Mouse (Mus musculus) telencephalon, adult 2 months (tissue): Measurements from ENCODE around the gene Ptk6.

Experiments used
- DNase-seq: peaks from one replicate; pipeline ENCODE4 v3.0.0-alpha.2; 2011; ENCODE audit warnings: low read depth, low spot score

Gene Ptk6

DNA sequence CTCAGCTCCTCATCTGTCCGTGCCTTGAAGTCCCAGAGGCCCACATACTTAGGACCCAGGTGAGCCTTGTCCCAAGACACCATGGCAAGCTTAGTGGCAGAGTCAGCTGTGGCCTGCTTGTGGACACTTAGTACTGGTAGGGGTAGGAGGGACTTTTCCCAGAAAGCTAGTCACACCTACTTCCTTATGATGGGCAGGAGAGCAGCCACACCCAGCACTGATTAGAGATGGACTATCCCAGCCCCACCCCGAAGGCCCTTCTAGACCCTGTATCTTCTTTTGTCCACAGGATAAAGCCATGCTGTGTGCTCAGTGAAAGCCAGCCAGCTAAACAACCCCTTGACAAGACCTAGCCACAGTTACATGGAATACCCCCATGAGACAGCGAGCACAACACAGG is at the start of gene Ptk6:
Gene Ptk6 (minus strand): TSS at position 368 of the 400 bp plus-strand sequence.
- no peak for DNase-seq

- DNase-seq, result no peak
These were observed 49.3 kb upstream of the Ptk6 start for GRCm38 (mm10) chr2:181251841-181252240.

DNA sequence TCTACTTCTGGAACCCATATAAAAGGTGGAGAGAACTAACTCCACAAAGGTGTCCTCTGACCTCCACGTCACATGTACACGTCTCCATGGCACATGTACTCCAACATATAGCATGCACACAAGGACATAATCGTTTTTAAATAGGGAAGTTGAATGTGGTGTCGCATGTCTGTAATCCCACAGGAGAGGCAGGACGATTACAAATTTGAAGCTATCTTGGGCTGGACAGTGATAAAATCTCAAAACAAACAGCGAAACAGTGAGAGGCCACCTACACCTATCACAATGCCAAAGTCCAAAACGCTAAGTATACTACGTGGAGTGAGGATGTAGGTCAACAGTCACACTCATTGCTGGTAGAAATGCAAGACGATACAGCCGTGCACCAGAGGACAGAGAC is 46.6 kb upstream of the Ptk6 start:
- no peak for DNase-seq

GRCm38 (mm10) chr2:181245031-181245430 is 42.4 kb upstream of the Ptk6 start:
- no peak for DNase-seq

DNA sequence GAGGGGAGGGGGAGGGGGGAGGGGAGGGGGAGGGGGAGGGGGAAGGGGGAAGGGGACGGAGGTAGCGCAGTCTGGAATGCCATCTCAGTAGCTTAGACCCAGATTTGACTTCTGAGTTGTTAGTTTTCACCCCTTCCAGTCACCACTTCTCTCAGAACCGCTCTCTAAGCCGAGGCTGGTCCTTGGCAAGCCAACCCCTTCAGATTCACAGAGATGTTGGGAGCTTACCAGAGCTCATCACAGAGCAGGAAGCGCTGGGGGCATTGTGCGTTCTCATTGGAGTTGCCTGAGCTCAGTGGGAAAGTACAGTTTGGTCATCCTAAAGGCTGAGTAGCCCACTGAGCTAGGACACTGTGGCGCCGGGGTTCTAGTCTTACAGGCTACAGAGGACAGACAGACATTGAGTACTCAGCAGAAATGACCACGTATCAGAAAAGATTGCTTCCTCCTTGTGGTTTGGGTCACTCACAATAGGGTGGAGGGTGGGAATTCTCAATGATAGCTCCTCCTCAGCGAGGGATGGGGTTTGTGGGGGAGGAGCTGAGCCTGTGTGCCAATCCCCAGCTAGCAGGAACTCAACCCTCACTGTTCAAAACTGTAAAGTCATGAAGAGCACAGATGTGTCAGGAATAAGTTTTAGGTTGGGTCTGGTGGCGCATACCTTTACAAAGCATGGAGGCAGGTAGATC is 41.3 kb upstream of the Ptk6 start:
- DNase-seq, result no peak

- no peak for DNase-seq
These were observed 39.7 kb upstream of the Ptk6 start for GRCm38 (mm10) chr2:181242314-181242665.

DNA sequence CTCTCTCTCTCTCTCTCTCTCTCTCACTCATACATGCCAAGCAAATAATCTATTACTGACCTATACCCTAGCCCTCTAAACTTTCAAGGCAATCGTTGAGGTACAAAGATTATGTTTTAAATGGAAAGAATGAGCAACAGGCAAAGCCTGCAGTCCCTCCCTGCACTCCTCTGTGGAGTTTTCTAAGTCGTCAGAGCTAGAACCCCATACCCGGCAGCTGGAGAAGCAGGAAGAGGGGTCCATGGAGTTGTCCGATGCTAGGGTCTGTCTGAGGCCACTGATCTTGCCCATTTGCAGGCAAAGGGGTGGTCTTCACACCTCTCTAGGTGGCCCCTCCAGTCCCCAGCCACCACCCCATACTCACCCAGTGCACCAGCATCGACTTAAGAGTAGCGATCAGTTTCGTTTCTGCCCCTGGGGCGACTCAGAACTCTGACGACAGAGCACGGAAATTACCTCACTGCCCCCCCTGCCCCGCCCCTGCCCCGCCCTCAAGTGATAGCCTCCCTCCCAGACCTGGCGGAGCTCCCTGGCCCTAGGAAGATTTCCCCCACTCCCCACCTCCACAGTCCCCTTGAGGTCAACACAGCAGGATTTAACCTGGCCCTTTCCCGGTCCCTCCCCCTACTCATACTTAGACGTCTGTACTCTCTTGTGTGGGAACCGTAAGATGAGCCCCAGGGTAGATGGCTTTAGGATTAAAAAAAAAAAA is 39.2 kb upstream of the Ptk6 start, which contains the start of gene Helz2:
Gene Helz2 (minus strand): TSS at position 426 of the 712 bp plus-strand sequence.
- no peak for DNase-seq

DNA sequence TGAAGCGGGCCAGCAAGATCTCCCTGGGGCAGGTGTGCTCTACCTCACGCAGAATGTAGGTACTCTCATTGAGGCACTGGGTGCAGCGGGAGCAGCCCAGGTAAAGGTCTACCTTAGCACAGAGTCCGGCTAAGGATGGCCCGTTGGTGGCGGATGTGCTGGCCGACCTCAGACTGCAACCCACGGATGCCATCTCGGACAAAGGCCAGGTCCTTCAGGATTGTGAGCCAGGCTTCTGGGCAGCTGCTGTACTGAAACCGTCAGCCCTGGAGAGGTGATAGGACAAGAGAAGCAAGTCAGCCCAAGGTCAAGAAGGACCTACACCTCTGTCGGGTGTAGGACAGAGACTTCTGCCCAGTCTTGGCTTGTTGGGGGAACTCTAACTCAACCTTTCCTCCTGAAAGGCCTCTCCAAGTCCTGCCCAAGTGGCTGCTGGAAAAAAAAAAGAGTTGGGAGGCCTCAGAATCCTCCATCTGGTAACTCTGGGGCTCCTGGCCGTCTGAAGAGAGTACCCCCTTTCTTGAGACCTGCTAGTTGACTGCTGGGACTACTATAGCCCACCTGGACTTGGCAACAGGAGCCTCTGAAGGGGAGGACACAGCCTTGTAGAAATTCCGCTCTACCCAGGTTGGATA is 38.3 kb upstream of the Ptk6 start:
- DNase-seq, result no peak

GRCm38 (mm10) chr2:181239261-181239660 is 36.7 kb upstream of the Ptk6 start:
- no peak for DNase-seq

DNA sequence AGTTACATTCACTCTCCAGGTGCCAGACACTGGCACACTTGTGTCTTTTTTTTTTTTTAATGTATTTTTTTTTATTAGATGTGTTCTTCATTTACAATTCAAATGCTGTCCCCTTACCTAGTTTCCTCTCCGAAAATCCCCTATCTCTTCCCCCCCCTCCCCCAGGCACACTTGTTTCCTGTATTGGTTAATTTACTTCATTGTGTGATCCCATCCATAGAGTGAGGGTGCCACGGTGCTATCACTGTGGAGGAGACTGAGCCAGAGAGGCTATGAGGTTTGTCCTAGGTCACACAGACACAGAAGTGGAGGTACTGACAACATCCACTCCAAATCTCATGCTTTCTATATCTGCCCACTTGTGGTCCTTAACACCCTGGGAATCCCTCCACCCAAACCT is 36.3 kb upstream of the Ptk6 start:
- no peak for DNase-seq

DNA sequence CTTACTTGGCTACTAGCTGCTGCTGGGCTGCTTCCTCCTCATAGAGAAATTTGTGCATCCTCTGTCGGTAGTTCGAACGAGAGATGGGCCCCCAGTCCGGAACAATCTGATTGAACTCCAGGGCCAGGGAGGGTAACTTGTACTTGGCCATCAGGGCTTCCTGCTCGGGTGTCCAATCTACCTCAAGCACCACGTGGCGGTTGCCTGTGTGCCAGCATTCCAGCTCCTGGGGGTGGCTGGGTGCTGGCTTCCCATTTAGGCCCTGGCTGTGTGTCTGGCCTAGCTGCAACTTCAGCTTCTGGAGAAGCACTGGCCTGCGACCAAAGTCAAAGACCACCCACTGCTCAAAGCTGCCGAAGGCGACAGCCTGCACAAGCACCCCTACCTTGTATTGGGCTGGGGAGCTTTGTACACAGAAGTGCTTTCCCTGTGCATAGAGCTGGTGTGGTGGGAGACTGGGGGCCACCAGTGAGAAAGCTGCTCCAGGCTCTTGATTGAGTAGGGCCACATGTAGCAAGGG is 35.6 kb upstream of the Ptk6 start:
- no peak for DNase-seq

DNA sequence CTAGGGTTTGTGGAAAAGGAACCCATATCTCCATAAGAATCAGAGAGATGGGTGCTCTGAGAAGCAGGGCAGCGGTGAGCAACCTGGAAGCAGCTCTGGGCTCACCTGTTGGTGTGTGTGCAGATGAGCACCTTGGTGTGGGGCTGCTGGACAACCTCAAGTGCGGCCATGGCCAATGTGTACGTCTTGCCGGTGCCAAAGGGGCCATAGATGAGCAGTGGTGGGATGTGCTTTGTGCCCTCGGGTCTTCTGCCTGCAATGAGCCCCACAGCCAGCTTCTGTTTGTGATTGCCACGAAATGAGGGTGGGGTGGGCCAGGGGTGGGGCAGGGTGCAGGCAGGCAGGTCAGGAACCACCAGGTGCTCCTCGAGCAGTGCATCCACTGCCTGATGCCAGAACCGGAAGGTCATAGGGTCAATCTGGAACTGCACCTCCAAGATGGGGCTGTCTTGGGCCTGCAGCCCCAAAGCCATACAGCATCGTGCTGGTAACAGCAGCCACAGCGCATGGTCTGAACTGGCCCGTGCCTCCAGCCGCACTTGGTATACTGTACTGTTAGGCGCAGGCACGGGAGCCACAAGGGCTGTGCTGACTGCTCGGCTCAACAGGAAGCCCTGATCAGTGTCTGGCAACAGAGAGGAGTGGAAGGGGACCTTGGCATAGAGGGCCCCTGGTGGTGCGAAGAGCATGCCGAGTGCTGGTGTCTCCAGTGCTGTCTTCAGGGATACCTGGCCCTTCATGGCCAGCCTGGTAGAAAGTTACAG is 34.8 kb upstream of the Ptk6 start:
- no peak for DNase-seq

DNA sequence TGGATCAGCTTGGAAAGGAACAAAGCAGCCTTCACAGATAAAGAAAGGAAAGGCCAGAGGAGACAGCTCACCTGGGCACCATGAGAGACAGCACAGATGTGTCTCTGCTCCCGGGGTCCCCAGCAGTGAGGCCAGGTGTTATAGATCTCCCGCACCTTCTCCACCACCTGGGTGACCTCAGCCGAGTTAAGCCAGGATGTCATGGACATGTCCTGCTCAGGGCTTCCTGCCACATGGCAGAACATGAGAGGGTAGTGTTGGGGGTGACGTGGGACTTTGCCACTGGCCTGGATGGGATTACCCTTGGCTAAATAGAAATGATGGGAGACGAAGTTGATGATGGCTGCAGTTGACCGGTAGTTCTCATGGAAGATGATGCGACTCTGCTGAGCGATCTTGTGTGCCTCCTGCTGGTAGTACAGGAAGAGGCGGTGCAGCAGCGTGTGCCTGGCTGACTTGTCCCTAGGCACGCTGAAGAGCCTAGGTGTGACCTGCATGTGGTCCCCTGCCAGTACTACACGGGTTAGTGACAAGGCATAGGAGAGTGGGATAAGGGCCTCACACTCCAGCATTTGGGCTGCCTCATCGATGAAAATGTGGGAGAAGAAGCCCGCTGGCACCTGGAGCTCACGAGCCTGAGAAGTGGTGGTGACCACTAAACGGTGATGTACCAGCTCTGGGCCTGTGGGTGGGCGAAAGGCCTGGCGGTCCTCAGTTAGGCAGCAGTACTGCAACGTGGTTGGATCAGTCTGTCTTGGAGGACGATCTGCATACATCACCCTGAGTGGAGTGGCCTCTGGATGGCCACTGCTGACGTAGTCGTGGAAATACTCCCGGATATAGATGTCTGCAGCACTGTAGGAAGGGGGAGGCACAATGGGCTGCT is 33.3 kb upstream of the Ptk6 start:
- no peak for DNase-seq

DNA sequence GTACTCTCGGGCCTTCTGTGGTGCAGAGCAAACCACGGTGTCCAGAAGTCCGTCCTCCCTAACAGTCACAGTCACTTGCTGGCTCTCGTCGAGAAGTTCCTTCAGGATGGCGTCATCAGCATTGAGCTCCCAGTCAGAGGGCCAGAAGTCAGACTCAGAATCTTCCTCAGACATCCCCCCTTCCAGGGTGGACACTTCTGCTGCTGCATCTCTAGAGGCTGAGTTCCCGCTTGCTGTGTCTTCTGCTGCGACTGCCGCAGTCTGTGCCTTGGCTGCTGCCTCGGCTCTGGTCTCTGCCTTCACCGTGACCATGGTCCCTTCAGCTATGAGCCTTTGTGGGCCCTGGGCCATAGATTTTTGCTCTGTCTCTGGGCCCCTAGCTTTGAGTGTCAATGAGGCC is 32.1 kb upstream of the Ptk6 start:
- no peak for DNase-seq

GRCm38 (mm10) chr2:181233443-181233842 is 30.9 kb upstream of the Ptk6 start:
- no peak for DNase-seq

DNA sequence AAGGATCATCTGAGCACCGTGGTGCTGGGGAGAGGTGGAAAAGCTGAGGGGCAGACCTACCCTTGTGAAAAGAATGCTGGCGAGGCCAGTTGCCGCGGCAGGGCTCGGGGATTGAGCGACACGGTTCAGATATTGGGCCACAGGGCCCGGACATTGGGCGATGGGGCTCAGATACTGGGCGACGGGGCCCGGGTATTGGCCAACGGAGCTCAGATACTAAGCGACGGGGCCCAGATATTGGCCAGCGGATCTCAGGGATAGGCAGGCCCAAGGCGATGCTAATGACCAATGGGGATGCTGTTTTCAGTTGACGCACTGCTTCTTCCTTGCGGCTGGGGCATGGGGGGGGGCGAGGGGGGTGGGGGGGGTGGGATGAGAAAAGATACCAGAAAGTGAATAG is 28.6 kb upstream of the Ptk6 start:
- DNase-seq, result no peak

DNA sequence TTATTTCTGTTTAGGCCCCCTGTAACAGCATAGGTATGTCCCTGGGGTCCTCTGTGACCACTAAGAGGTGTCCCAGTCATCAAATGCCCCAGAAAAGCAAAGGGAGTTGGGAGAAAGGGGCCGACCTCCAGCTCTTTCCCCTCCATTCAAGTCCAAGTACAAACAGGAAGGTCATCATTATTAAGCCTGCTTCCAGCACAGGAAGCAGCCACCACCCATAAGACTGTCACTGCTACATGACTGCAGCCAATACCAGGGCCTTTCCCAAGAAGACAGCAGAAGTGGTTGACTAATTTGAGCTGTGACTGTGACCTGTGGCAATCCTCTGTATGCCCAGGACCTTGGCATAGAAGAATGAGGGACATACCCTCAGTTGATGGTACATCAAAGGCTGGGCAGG is 25.7 kb upstream of the Ptk6 start:
- DNase-seq, result no peak

DNA sequence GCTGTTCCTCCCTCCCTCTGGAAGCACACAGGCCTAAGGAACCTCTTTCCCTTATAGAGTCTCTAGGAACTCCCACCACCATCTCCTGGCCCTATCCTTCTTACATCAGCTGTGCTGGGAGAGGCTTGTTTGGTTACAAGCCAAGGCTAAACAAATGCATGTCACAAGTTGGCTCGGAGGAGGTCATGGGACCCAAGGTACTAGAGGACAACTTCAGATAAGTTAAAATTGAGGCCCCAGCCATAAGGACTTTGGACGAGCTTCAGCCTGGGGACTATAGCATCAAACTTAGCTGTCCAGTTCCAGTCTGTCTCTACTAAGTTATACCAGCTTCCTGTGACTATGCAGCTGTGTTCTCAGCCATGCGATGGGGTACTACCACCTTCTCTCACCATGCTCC is 24.5 kb upstream of the Ptk6 start:
- no peak for DNase-seq

DNA sequence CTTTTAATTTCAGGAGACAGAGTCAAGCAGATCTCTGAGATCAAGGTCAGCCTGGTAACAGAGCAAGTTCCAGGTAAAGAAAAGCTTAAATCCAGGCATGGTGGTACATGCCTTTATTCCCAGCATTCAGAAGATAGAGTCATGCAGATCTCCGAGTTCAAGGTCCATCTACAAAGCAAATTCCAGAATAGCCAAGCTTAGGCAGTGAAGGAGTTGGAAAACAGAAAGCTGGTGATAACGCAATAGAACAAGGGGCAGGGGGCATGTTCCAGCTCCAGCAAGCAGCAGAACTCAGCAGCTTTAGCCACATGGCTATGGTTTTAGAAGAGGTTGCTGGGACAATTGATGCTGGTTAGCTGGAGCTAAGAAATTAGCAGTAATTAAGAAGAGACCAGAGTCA is 22.4 kb upstream of the Ptk6 start:
- no peak for DNase-seq

DNA sequence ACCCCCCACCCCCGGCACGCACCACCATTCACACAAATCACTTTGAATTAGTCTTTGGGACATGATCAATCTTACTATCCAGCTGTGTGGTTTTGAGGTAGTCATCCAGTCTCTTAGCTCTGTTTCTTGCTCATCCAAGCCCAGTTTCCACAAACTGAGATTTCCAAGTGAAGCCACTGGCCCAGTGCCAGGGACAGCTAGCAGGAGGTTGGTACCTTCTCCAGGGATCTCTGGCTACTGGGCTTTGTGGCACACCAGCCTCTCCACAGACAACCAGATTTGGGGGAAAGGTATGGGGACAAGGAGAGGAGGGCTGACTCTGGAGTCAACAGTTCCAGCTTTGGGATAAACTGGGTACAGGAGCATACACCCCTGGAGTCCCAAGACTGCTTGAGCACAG is 17.8 kb upstream of the Ptk6 start:
- no peak for DNase-seq
